Mouse (Mus musculus): ENCODE measurements around the gene Tmem87b. TPM values are rescaled to one million over a fixed set of nuclear protein-coding genes. Genes with fewer than 3 reads are reported as not detected.
A peak's percentile ranks its signal among the peaks of the same experiment; 100 is the strongest.

The Tmem87b gene
- polyA plus RNA-seq, 1 experiment from 2014 or later = 23.2 TPM

DNA sequence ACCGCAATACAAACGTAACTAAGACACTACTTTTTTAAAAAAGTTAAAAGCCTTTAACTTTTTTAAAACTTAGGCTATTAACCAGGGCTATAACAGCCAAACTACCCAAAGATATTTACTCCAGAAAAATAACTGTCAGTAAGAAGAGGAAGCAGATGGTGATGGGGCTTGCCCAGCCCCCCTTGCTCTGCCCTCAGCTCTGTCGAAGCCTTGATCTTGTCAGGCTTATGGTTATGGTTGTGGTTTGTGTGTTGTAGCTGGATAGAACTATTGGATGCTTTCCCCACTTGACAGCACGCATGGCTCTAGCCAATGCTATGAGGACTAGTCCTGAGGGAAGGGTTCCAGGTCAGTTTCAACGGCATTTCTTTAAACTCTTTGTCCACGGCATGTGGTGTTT lies 41.0 kb downstream of the Tmem87b start:
- ATAC-seq (ENCODE audit: extremely low read depth, insufficient number of reproducible peaks, low FRiP score, low TSS enrichment) = no peak
- Histone ChIP-seq H3K27me3 (replicated peaks) (peaks cover 18% of the 10 kb centered on the region), H3K36me3 (no peaks in the 10 kb centered on the region), H3K27ac (replicated peaks) (no peak overlapping the region), H3K4me2 (no peak overlapping the region), H3K9me3 (no peaks in the 10 kb centered on the region), H3K9ac (no peak overlapping the region), H3K4me3 (no peak overlapping the region), H3K4me1 (peaks cover under 1% of the 10 kb centered on the region)
- WGBS = 79% methylated on average over 6 of the region's 6 CpGs

DNA sequence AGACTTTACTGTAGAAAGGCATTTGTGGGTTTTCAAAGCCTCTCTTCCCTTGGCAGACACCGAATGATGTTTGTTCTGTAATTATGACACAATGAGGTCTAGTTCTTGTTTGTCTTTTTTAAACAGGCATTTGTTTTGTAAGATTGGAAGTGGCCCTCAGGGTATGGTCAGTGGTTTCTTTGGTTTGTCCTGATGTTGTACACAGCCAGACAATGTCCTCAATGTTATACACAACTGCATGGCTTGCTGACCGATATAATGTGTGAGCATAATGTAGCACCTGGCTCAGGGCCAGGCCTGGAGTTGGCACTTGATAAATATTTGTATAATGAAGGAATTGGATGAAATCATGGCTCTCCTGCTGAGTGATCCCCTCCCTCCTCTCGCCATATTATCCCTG lies 41.9 kb downstream of the Tmem87b start:
- Histone ChIP-seq H3K4me1 (peaks cover 6% of the 10 kb centered on the region), H3K36me3 (no peaks in the 10 kb centered on the region), H3K4me3 (no peak overlapping the region), H3K4me2 (no peak overlapping the region), H3K27me3 (replicated peaks) (peaks cover 25% of the 10 kb centered on the region), H3K9me3 (no peaks in the 10 kb centered on the region), H3K9ac (no peak overlapping the region), H3K27ac (replicated peaks) (no peak overlapping the region)
- WGBS = 62% methylated on average over 3 of the region's 3 CpGs
- ATAC-seq (ENCODE audit: extremely low read depth, insufficient number of reproducible peaks, low FRiP score, low TSS enrichment) = no peak

DNA sequence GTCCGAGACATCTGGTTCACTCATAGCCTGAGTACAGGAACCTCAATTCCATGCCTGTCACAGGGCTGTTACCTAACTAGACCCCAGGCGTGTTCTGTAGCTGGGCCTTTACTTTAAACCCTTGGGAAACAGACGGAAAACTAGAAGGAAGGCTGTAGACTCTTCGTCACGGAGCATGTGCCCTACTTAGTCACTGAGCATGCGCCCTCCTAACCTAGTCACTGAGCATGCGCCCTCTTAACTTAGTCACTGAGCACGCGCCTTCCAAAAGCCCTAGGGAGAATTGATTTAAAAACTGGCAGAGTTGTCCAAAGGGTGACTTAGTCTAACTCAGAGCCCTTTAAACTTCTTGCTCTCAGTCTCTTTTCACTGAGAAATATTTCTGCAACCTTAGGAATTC lies 44.7 kb downstream of the Tmem87b start, which contains the start of gene Fbln7:
Fbln7 (plus strand) TSS at position 346 of the 400 bp plus-strand sequence.
- Histone ChIP-seq H3K27ac (replicated peaks) (no peak within 1 kb of the TSS), H3K4me2 (peak within 1 kb of the TSS; percentile 85), H3K4me1 (peaks cover 6% of the 10 kb centered on the region), H3K36me3 (no peaks in the 10 kb centered on the region), H3K9me3 (no peaks in the 10 kb centered on the region), H3K9ac (peak within 1 kb of the TSS; percentile 71), H3K27me3 (replicated peaks) (peaks cover 44% of the 10 kb centered on the region), H3K4me3 (peak within 1 kb of the TSS; percentile 56)
- WGBS = 87% methylated on average over 9 of the region's 9 CpGs
- no peak for ATAC-seq (ENCODE audit: extremely low read depth, insufficient number of reproducible peaks, low FRiP score, low TSS enrichment)

DNA sequence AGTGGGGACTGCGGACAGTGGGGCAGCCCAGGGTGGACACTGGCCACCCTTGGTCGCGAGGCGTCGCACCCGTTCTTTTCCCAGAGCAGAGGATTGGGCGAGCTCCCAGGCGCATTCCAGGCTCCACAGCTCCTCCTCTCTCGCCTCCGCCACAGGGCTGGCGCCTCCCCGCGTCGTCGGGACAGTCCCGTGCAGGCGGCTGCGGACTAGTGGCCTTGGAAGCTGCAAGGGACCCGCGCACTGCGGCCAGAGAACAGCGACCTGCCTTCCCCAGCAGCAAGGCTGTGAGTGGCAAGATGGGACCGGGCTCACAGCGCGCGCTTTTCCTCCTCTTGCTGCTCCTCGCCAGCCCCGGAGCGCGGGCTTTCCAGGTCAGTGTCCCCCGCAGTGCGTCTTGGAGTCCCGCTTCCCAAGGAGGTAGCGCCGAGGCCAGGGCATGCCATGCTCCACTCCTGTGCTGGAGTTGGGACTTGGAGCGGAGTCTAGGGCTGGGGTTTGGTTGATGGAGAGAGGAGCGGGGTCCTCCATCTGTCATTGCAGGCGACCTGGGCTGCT lies 45.9 kb downstream of the Tmem87b start:
- H3K27me3 ChIP-seq (replicated peaks) = peaks cover 44% of the 10 kb centered on the region

DNA sequence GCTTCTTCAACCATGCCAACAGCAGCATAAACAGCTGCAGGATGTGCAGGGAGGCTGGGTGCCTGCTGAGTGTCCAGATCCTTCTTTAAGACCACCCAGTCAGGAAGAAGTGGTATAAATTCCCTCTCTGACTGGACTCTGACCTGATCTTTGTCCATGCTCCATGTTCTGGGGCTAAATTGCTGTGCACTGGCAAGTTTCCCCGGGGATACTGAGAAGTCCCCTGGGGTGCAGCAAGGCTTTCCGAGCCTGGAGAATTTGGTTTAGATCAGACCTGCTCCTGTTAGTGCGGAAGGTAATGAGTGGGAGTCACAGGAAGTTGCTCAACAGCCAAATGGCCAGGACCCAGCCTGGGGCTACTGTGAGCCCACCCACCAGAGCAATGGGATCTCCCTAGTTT lies 47.1 kb downstream of the Tmem87b start:
- H3K4me1 ChIP-seq = peaks cover 9% of the 10 kb centered on the region
- H3K9me3 ChIP-seq = no peaks in the 10 kb centered on the region
- no peak overlapping the region for H3K4me2 ChIP-seq
- no peak for ATAC-seq (ENCODE audit: extremely low read depth, insufficient number of reproducible peaks, low FRiP score, low TSS enrichment)
- no peak overlapping the region for H3K27ac ChIP-seq (replicated peaks)
- WGBS = 28% methylated on average over 3 of the region's 3 CpGs
- H3K36me3 ChIP-seq = no peaks in the 10 kb centered on the region
- peaks cover 44% of the 10 kb centered on the region for H3K27me3 ChIP-seq (replicated peaks)
- H3K9ac ChIP-seq = no peak overlapping the region
- H3K4me3 ChIP-seq = no peak overlapping the region

More for the DNA sequence above, 45.9 kb downstream of the Tmem87b start:
- no peaks in the 10 kb centered on the region for H3K9me3 ChIP-seq
- peak overlapping the region; percentile 56 for H3K4me3 ChIP-seq
- H3K4me2 ChIP-seq = peak overlapping the region; percentile 85
- no peaks in the 10 kb centered on the region for H3K36me3 ChIP-seq
- peak; percentile 61 for ATAC-seq (ENCODE audit: extremely low read depth, insufficient number of reproducible peaks, low FRiP score, low TSS enrichment)
- H3K4me1 ChIP-seq = peaks cover 6% of the 10 kb centered on the region
- no peak overlapping the region for H3K27ac ChIP-seq (replicated peaks)
- H3K9ac ChIP-seq = peak overlapping the region; percentile 71
- under 1% methylated on average over 38 of the region's 38 CpGs for WGBS

DNA sequence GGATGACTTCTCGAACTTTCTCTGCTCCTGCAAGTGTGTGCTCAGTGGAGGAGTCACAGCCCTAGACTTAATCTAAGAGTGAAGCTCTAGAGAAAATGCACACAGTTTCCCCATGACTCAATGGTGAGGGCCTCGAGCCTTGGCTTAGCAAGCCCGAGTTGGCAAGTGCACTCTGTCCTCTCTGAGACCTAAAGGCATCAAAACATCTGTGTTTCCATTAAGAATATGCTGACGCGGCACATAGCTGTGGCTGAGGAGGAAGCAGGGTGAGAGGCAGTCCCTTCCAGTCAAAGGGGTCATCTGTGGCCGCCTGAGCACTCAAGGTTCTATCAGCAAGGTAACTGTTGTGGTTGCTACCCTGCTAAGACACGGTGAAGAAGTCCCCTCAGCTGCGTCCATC lies 53.7 kb downstream of the Tmem87b start:
- ATAC-seq (ENCODE audit: extremely low read depth, insufficient number of reproducible peaks, low FRiP score, low TSS enrichment) = no peak
- Histone ChIP-seq H3K4me3 (no peak overlapping the region), H3K36me3 (no peaks in the 10 kb centered on the region), H3K27me3 (replicated peaks) (peaks cover 1% of the 10 kb centered on the region; the same call in 1 of the 2 replicates), H3K9ac (no peak overlapping the region), H3K4me2 (no peak overlapping the region), H3K27ac (replicated peaks) (no peak overlapping the region), H3K9me3 (no peaks in the 10 kb centered on the region), H3K4me1 (peaks cover 4% of the 10 kb centered on the region; the same call in 1 of the 2 replicates)
- WGBS = 64% methylated on average over 8 of the region's 8 CpGs

DNA sequence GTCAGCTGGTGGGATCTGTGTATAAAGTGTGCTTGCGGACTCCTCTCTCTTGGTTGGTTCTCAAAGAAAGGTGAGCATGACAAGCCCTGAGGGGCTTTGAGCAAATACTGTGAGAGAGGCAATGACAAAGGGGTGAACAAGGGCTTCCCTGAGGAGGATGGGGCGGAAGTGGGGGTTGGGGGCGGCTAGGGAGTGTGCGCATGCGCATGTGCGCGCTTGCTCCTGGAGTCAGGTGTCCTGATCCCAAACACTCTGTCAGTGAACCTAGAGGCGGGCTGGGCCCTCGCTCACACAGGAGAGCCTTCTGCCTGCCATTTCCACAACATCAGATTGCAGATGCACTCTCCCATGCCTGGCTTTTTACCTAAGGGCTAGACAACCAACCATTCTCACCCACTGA lies 54.3 kb downstream of the Tmem87b start:
- no peak overlapping the region for H3K4me3 ChIP-seq
- no peaks in the 10 kb centered on the region for H3K9me3 ChIP-seq
- ATAC-seq (ENCODE audit: extremely low read depth, insufficient number of reproducible peaks, low FRiP score, low TSS enrichment) = no peak
- no peaks in the 10 kb centered on the region for H3K36me3 ChIP-seq
- H3K4me2 ChIP-seq = no peak overlapping the region
- no peak overlapping the region for H3K27ac ChIP-seq (replicated peaks)
- peaks cover 4% of the 10 kb centered on the region; the same call in 1 of the 2 replicates for H3K4me1 ChIP-seq
- no peak overlapping the region for H3K9ac ChIP-seq
- WGBS = 88% methylated on average over 9 of the region's 9 CpGs
- no peaks in the 10 kb centered on the region for H3K27me3 ChIP-seq (replicated peaks)

DNA sequence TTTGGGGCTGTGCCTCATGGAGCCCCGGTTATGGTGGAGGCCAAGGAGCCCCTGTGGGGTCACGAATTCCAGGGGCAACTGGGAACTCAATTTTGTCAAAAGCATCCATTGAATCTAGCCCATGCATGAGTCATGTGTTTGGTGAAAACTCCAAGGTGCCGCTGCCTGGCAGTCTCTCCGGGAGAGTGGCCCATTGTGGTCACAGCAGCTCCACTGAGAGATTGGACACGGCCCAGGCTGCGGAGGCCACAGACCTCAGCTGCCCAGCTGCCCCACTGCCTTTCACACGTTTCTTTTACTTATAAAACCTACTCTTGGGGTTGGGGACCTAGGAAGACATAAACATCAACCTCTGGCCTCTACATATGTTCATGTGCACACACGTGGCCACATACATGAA lies 57.6 kb downstream of the Tmem87b start:
- no peaks in the 10 kb centered on the region for H3K36me3 ChIP-seq
- H3K9ac ChIP-seq = no peak overlapping the region
- H3K4me1 ChIP-seq = no peaks in the 10 kb centered on the region
- no peak overlapping the region for H3K4me2 ChIP-seq
- 72% methylated on average over 8 of the region's 8 CpGs for WGBS
- H3K27me3 ChIP-seq (replicated peaks) = no peaks in the 10 kb centered on the region
- no peaks in the 10 kb centered on the region for H3K9me3 ChIP-seq
- H3K27ac ChIP-seq (replicated peaks) = no peak overlapping the region
- no peak overlapping the region for H3K4me3 ChIP-seq
- ATAC-seq (ENCODE audit: extremely low read depth, insufficient number of reproducible peaks, low FRiP score, low TSS enrichment) = no peak

DNA sequence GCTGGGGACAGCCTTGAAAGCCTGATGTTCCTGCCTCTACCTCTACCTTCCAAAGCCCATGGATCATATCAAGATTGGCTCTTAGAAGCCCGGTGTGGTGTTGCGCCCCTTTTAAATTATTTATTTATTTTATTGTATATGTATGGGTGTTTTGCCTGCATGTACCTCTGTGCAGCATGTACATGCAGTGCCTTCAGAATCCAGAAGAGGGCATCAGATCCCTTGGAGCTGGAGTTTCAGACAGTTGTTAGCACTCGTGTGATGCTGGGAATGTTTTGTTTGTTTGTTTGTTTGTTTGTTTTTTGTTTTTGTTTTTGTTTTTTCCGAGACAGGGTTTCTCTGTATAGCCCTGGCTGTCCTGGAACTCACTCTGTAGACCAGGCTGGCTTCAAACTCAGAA lies 63.3 kb downstream of the Tmem87b start:
- Histone ChIP-seq H3K9me3 (no peaks in the 10 kb centered on the region), H3K36me3 (no peaks in the 10 kb centered on the region), H3K4me1 (no peaks in the 10 kb centered on the region), H3K9ac (no peak overlapping the region), H3K4me3 (no peak overlapping the region), H3K4me2 (no peak overlapping the region), H3K27ac (replicated peaks) (no peak overlapping the region), H3K27me3 (replicated peaks) (no peaks in the 10 kb centered on the region)
- WGBS = 55% methylated on average over 4 of the region's 4 CpGs
- no peak for ATAC-seq (ENCODE audit: extremely low read depth, insufficient number of reproducible peaks, low FRiP score, low TSS enrichment)

DNA sequence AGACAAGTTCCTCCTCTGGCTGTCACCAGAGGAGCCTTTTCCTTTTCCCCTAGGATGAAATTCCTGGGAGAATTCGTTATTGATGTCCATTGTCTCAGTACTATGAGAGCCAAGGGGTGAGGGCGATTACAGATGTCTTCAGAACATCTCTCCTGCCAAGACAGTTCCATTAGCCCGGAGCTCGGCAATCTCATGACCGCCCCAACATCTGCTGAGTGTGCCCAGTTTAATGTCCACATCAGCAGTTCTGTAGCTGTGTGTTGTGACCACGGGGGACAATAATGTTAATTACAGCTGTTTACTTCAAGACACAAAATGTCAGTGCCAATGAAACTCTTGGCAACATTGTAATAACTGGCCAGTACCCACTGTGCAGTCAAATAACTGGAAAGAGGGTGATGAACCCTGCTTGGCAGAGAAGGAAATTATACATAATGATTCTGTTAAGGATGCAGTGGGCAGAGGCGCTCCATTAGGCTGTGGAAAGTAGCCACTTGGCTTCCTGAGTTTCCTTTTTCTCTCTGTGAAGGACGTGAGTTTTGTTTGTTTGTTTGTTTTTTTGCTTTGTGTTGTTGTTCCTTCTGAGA lies 67.4 kb downstream of the Tmem87b start:
- no peak for ATAC-seq (ENCODE audit: extremely low read depth, insufficient number of reproducible peaks, low FRiP score, low TSS enrichment)
- Histone ChIP-seq H3K27ac (replicated peaks) (no peak overlapping the region), H3K4me2 (no peak overlapping the region), H3K9ac (no peak overlapping the region), H3K27me3 (replicated peaks) (no peaks in the 10 kb centered on the region), H3K4me3 (no peak overlapping the region), H3K4me1 (peaks cover 6% of the 10 kb centered on the region), H3K9me3 (no peaks in the 10 kb centered on the region), H3K36me3 (no peaks in the 10 kb centered on the region)
- 76% methylated on average over 8 of the region's 8 CpGs for WGBS

DNA sequence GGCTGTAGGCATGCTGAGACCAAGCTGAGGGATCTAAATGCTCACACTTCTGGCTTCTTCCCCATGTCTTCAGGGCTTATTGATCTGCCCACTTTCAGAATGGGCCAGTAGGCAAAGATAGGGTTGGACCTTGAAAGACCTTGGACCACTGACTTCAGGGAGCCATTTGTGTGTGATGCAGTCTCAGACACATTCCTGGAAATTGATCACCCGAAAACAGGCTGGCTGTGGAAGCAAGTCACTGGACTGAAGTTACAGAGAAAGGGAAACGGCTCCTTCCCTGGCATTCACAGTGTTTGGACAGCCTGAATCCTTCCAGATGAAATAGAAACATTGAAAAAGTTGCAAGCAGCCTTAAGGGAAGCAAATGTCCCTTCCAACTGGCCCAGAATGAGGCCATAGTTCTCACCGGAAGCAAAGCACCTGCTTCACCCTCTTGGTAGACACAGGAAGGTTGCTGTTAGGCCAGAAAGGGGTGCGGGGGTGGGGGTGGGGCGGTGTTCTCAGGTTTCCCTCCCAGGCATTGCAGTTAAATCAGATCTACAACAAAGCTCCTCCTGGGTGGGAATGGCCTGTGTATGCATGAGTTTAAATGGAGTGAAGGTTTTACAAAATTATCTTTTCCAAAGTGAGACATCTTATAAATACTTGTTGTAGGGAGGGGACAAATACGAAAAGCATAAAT lies 70.1 kb downstream of the Tmem87b start:
- Histone ChIP-seq H3K4me2 (no peak overlapping the region), H3K4me3 (no peak overlapping the region), H3K27ac (replicated peaks) (no peak overlapping the region), H3K4me1 (peaks cover 9% of the 10 kb centered on the region), H3K27me3 (replicated peaks) (peaks cover 15% of the 10 kb centered on the region; the same call in 1 of the 2 replicates), H3K9ac (no peak overlapping the region), H3K36me3 (no peaks in the 10 kb centered on the region), H3K9me3 (peaks cover 3% of the 10 kb centered on the region; the same call in 1 of the 2 replicates)
- no peak for ATAC-seq (ENCODE audit: extremely low read depth, insufficient number of reproducible peaks, low FRiP score, low TSS enrichment)
- 61% methylated on average over 6 of the region's 6 CpGs for WGBS
